Mouse (Mus musculus) brain, embryonic 14.5 days (tissue): ENCODE data around the gene Prr9.

Experiments
- CTCF ChIP-seq: fragments of 200-500 bp; IDR thresholded peaks from 2 replicates; pipeline ENCODE4 v1.5.1; 2012; ENCODE audit warnings: inconsistent platforms, mild to moderate bottlenecking, moderate library complexity, borderline replicate concordance; ENCODE audit not compliant: insufficient read depth, insufficient read length; ENCODE audit errors: extremely low read depth
- POLR2A ChIP-seq: fragments of 200-500 bp; IDR thresholded peaks from 2 replicates; pipeline ENCODE4 v1.6.1; 2012; ENCODE audit warnings: mild to moderate bottlenecking, inconsistent platforms, borderline replicate concordance; ENCODE audit not compliant: poor library complexity, insufficient read depth, insufficient read length, severe bottlenecking; ENCODE audit errors: extremely low read depth

DNA sequence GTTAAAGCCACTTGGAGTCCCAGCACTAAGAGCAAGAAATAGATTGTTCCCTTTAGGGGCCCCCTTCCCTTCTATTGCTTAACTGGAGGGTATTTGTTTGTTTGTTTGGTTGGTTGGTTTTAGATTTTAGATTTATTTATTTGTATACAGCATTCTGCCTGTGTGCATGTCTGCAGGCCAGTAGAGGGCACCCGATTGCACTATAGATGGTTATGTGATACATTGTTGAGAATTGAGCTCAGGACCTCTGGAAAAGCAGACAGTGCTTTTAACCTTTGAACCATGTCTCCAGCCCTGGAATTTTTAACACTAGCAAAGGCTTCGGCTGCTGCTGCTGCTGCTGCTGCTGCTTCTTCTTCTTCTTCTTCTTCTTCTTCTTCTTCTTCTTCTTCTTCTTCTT lies 23.7 kb upstream of the Prr9 start:
- peak; percentile 46; the same call in 1 of the 2 replicates for TF ChIP-seq CTCF
- no peak for TF ChIP-seq POLR2A
